Mouse (Mus musculus) c-Kit-negative CD71-positive TER-119-positive erythroid progenitor cells, embryonic 14.5 days (primary cell): ENCODE data around the gene Sh3gl1.

Experiments used
- DNase-seq: peaks from one replicate; pipeline ENCODE4 v3.0.0-alpha.2; 2013; ENCODE audit warnings: low read depth, low spot score

Gene Sh3gl1

GRCm38 (mm10) chr17:56021161-56021910 lies 15.1 kb downstream of the Sh3gl1 start:
- no peak for DNase-seq

GRCm38 (mm10) chr17:56020400-56021084 lies 15.9 kb downstream of the Sh3gl1 start:
- no peak for DNase-seq

GRCm38 (mm10) chr17:56018347-56019131 lies 17.9 kb downstream of the Sh3gl1 start:
- DNase-seq, result no peak

- DNase-seq, result no peak
Observed at GRCm38 (mm10) chr17:56017848-56018247, 18.6 kb downstream of the Sh3gl1 start.

- no peak for DNase-seq
Observed at GRCm38 (mm10) chr17:56016793-56017785, 19.3 kb downstream of the Sh3gl1 start.

GRCm38 (mm10) chr17:56016382-56016781 lies 20.1 kb downstream of the Sh3gl1 start:
- no peak for DNase-seq

- DNase-seq, result no peak
Observed at GRCm38 (mm10) chr17:56015293-56015692, 21.1 kb downstream of the Sh3gl1 start.

GRCm38 (mm10) chr17:56011441-56011840 lies 25.0 kb downstream of the Sh3gl1 start:
- no peak for DNase-seq

- peak; percentile 62 for DNase-seq
Observed at GRCm38 (mm10) chr17:56010681-56011080, 25.8 kb downstream of the Sh3gl1 start.

GRCm38 (mm10) chr17:56010255-56010654 lies 26.2 kb downstream of the Sh3gl1 start:
- no peak for DNase-seq

GRCm38 (mm10) chr17:56009962-56010240 lies 26.5 kb downstream of the Sh3gl1 start:
- no peak for DNase-seq

GRCm38 (mm10) chr17:56009088-56009961 lies 27.1 kb downstream of the Sh3gl1 start:
- peak; percentile 64 for DNase-seq

- peak; percentile 83 for DNase-seq
Observed at GRCm38 (mm10) chr17:56008356-56009087, 27.9 kb downstream of the Sh3gl1 start.

- DNase-seq, result no peak
Observed at GRCm38 (mm10) chr17:56007444-56008355, 28.7 kb downstream of the Sh3gl1 start.

GRCm38 (mm10) chr17:56006956-56007355 lies 29.5 kb downstream of the Sh3gl1 start:
- DNase-seq, result no peak

GRCm38 (mm10) chr17:56005415-56006061 lies 30.9 kb downstream of the Sh3gl1 start, which contains the start of the genes Stap2 and Mpnd:
Stap2 (minus strand) TSS chr17:56005584.
Mpnd (plus strand) TSS chr17:56005711.
- peak; percentile 57 for DNase-seq

GRCm38 (mm10) chr17:56003000-56003399 lies 33.4 kb downstream of the Sh3gl1 start:
- no peak for DNase-seq
